Mouse (Mus musculus): Measurements from ENCODE around the gene Srpk2. TPM values are rescaled to one million over a fixed set of nuclear protein-coding genes. Genes with fewer than 3 reads are reported as not detected.
"Not testable (repeated sequence)": the region's sequence is repeated elsewhere in the genome, so short reads cannot be mapped to it uniquely, and the experiment has no call there.

Srpk2 gene
- polyA plus RNA-seq, 1 experiment = 4.9 TPM

- no peaks in the 10 kb centered on the region for H3K79me2 ChIP-seq (ENCODE audit: control insufficient read depth, insufficient read depth)
- no peak overlapping the region for H3K4me3 ChIP-seq (ENCODE audit: insufficient read depth, poor library complexity, severe bottlenecking)
- no peak overlapping the region for H3ac ChIP-seq (ENCODE audit: control insufficient read depth, insufficient read length, low read depth)
- H3K27me3 ChIP-seq (ENCODE audit: control insufficient read depth, insufficient read depth, insufficient read length) = no peaks in the 10 kb centered on the region
- H3K36me3 ChIP-seq (ENCODE audit: control insufficient read depth, insufficient read depth) = peaks cover 83% of the 10 kb centered on the region
- TF ChIP-seq MAX (IDR thresholded peaks at IDR 0.05) (no peak), CEBPB (IDR thresholded peaks at IDR 0.05; ENCODE audit: low read depth) (no peak), MYOD1 (IDR thresholded peaks at IDR 0.05; ENCODE audit: control insufficient read depth, insufficient read length, low read depth) (no peak), USF1 (IDR thresholded peaks at IDR 0.05; ENCODE audit: low read depth) (no peak), CTCF (IDR thresholded peaks at IDR 0.05; ENCODE audit: control insufficient read depth, insufficient read depth, insufficient read length) (no peak), MYOG (IDR thresholded peaks at IDR 0.05; ENCODE audit: control insufficient read depth, extremely low read depth, insufficient read length) (no peak)
- H3K79me3 ChIP-seq (ENCODE audit: low read depth) = no peaks in the 10 kb centered on the region
These were observed 200.6 kb downstream of the Srpk2 start for GRCm38 (mm10) chr5:23483811-23484210.

GRCm38 (mm10) chr5:23473098-23473873 lies 211.1 kb downstream of the Srpk2 start:
- H3K79me3 ChIP-seq (ENCODE audit: low read depth) = peaks cover 1% of the 10 kb centered on the region
- no peak overlapping the region for H3ac ChIP-seq (ENCODE audit: control insufficient read depth, insufficient read length, low read depth)
- H3K79me2 ChIP-seq (ENCODE audit: control insufficient read depth, insufficient read depth) = peaks cover 6% of the 10 kb centered on the region
- TF ChIP-seq MAX (IDR thresholded peaks at IDR 0.05) (no peak), FOSL1 (IDR thresholded peaks at IDR 0.05; ENCODE audit: insufficient read depth, low read length, poor library complexity, severe bottlenecking) (no peak), MYOD1 (IDR thresholded peaks at IDR 0.05; ENCODE audit: control insufficient read depth, insufficient read length, low read depth) (no peak), MYOG (IDR thresholded peaks at IDR 0.05; ENCODE audit: control insufficient read depth, extremely low read depth, insufficient read length) (no peak), CEBPB (IDR thresholded peaks at IDR 0.05; ENCODE audit: low read depth) (no peak)
- H3K36me3 ChIP-seq (ENCODE audit: control insufficient read depth, insufficient read depth) = peaks cover 92% of the 10 kb centered on the region
- no peaks in the 10 kb centered on the region for H3K27me3 ChIP-seq (ENCODE audit: control insufficient read depth, insufficient read depth, insufficient read length)
- H3K4me3 ChIP-seq (ENCODE audit: insufficient read depth, poor library complexity, severe bottlenecking) = no peak overlapping the region

GRCm38 (mm10) chr5:23466546-23466945 lies 217.9 kb downstream of the Srpk2 start:
- TF ChIP-seq CTCF (IDR thresholded peaks at IDR 0.05; ENCODE audit: control insufficient read depth, insufficient read depth, insufficient read length) (no peak), MYOG (IDR thresholded peaks at IDR 0.05; ENCODE audit: control insufficient read depth, extremely low read depth, insufficient read length) (no peak), MYOD1 (IDR thresholded peaks at IDR 0.05; ENCODE audit: control insufficient read depth, insufficient read length, low read depth) (no peak), USF1 (IDR thresholded peaks at IDR 0.05; ENCODE audit: low read depth) (no peak)
- no peak overlapping the region for H3K4me3 ChIP-seq (ENCODE audit: insufficient read depth, poor library complexity, severe bottlenecking)
- H3K27me3 ChIP-seq (ENCODE audit: control insufficient read depth, insufficient read depth, insufficient read length) = no peaks in the 10 kb centered on the region
- H3ac ChIP-seq (ENCODE audit: control insufficient read depth, insufficient read length, low read depth) = no peak overlapping the region
- peaks cover 42% of the 10 kb centered on the region for H3K79me2 ChIP-seq (ENCODE audit: control insufficient read depth, insufficient read depth)
- peaks cover 88% of the 10 kb centered on the region for H3K36me3 ChIP-seq (ENCODE audit: control insufficient read depth, insufficient read depth)
- peaks cover 19% of the 10 kb centered on the region for H3K79me3 ChIP-seq (ENCODE audit: low read depth)

GRCm38 (mm10) chr5:23464743-23465142 lies 219.7 kb downstream of the Srpk2 start:
- H3ac ChIP-seq (ENCODE audit: control insufficient read depth, insufficient read length, low read depth) = no peak overlapping the region
- H3K79me2 ChIP-seq (ENCODE audit: control insufficient read depth, insufficient read depth) = peaks cover 60% of the 10 kb centered on the region
- no peak overlapping the region for H3K4me3 ChIP-seq (ENCODE audit: insufficient read depth, poor library complexity, severe bottlenecking)
- no peaks in the 10 kb centered on the region for H3K27me3 ChIP-seq (ENCODE audit: control insufficient read depth, insufficient read depth, insufficient read length)
- H3K36me3 ChIP-seq (ENCODE audit: control insufficient read depth, insufficient read depth) = peaks cover 73% of the 10 kb centered on the region
- peaks cover 30% of the 10 kb centered on the region for H3K79me3 ChIP-seq (ENCODE audit: low read depth)
- TF ChIP-seq FOSL1 (IDR thresholded peaks at IDR 0.05; ENCODE audit: insufficient read depth, low read length, poor library complexity, severe bottlenecking) (no peak), CEBPB (IDR thresholded peaks at IDR 0.05; ENCODE audit: low read depth) (no peak), USF1 (IDR thresholded peaks at IDR 0.05; ENCODE audit: low read depth) (no peak), MAX (IDR thresholded peaks at IDR 0.05) (no peak), CTCF (IDR thresholded peaks at IDR 0.05; ENCODE audit: control insufficient read depth, insufficient read depth, insufficient read length) (no peak), MYOD1 (IDR thresholded peaks at IDR 0.05; ENCODE audit: control insufficient read depth, insufficient read length, low read depth) (no peak), MYOG (IDR thresholded peaks at IDR 0.05; ENCODE audit: control insufficient read depth, extremely low read depth, insufficient read length) (no peak)

- TF ChIP-seq CEBPB (IDR thresholded peaks at IDR 0.05; ENCODE audit: low read depth) (no peak), USF1 (IDR thresholded peaks at IDR 0.05; ENCODE audit: low read depth) (no peak), MAX (IDR thresholded peaks at IDR 0.05) (no peak)
- Histone ChIP-seq H3K79me3 (ENCODE audit: low read depth) (peaks cover 32% of the 10 kb centered on the region), H3K36me3 (ENCODE audit: control insufficient read depth, insufficient read depth) (peaks cover 72% of the 10 kb centered on the region)
These were observed 220.2 kb downstream of the Srpk2 start for GRCm38 (mm10) chr5:23464247-23464646.

GRCm38 (mm10) chr5:23461688-23462087 lies 222.7 kb downstream of the Srpk2 start:
- TF ChIP-seq MAX (IDR thresholded peaks at IDR 0.05) (no peak), USF1 (IDR thresholded peaks at IDR 0.05; ENCODE audit: low read depth) (no peak), CTCF (IDR thresholded peaks at IDR 0.05; ENCODE audit: control insufficient read depth, insufficient read depth, insufficient read length) (no peak), MYOD1 (IDR thresholded peaks at IDR 0.05; ENCODE audit: control insufficient read depth, insufficient read length, low read depth) (no peak), CEBPB (IDR thresholded peaks at IDR 0.05; ENCODE audit: low read depth) (no peak), FOSL1 (IDR thresholded peaks at IDR 0.05; ENCODE audit: insufficient read depth, low read length, poor library complexity, severe bottlenecking) (no peak), MYOG (IDR thresholded peaks at IDR 0.05; ENCODE audit: control insufficient read depth, extremely low read depth, insufficient read length) (no peak)
- peaks cover 54% of the 10 kb centered on the region for H3K36me3 ChIP-seq (ENCODE audit: control insufficient read depth, insufficient read depth)

More at GRCm38 (mm10) chr5:23464247-23464646, 220.2 kb downstream of the Srpk2 start:
- no peak overlapping the region for H3K4me3 ChIP-seq (ENCODE audit: insufficient read depth, poor library complexity, severe bottlenecking)
- no peak overlapping the region for H3ac ChIP-seq (ENCODE audit: control insufficient read depth, insufficient read length, low read depth)
- peaks cover 65% of the 10 kb centered on the region for H3K79me2 ChIP-seq (ENCODE audit: control insufficient read depth, insufficient read depth)
- no peaks in the 10 kb centered on the region for H3K27me3 ChIP-seq (ENCODE audit: control insufficient read depth, insufficient read depth, insufficient read length)

GRCm38 (mm10) chr5:23453561-23453960 lies 230.9 kb downstream of the Srpk2 start:
- H3ac ChIP-seq (ENCODE audit: control insufficient read depth, insufficient read length, low read depth); H3K27me3 ChIP-seq (ENCODE audit: control insufficient read depth, insufficient read depth, insufficient read length); H3K4me3 ChIP-seq (ENCODE audit: insufficient read depth, poor library complexity, severe bottlenecking): not testable (repeated sequence)
- H3K79me3 ChIP-seq (ENCODE audit: low read depth) = peaks cover 61% of the 10 kb centered on the region
- peaks cover 55% of the 10 kb centered on the region for H3K36me3 ChIP-seq (ENCODE audit: control insufficient read depth, insufficient read depth)
- peaks cover 98% of the 10 kb centered on the region for H3K79me2 ChIP-seq (ENCODE audit: control insufficient read depth, insufficient read depth)

More at GRCm38 (mm10) chr5:23461688-23462087, 222.7 kb downstream of the Srpk2 start:
- Histone ChIP-seq H3K79me2 (ENCODE audit: control insufficient read depth, insufficient read depth) (peaks cover 86% of the 10 kb centered on the region), H3ac (ENCODE audit: control insufficient read depth, insufficient read length, low read depth) (no peak overlapping the region), H3K79me3 (ENCODE audit: low read depth) (peaks cover 52% of the 10 kb centered on the region), H3K27me3 (ENCODE audit: control insufficient read depth, insufficient read depth, insufficient read length) (no peaks in the 10 kb centered on the region), H3K4me3 (ENCODE audit: insufficient read depth, poor library complexity, severe bottlenecking) (no peak overlapping the region)
